ENCODE assay signal across 28 mouse cellular contexts in genomic region chr11:63188803-63189202, GRCm38 (mm10).
A peak's percentile ranks its signal among the peaks of the same experiment; 100 is the strongest.
DNase-seq lines count a peak whose midpoint lies in the region; ATAC-seq and TF ChIP-seq lines count a peak whose summit lies in the region.
"Had no signal": no experiment of that assay in that cellular context is flagged by ENCODE, and none has a peak within 500 bp of the region (broad histone marks: within the 10 kb centered on the region; RNA-seq: fewer than 3 reads in every experiment).

No protein-coding gene starts in this region.

- H3K4me2 ChIP-seq in limb, embryonic 11.5 days (ENCODE audit: low read depth, severe bottlenecking), result no peak overlapping the region
- no peak overlapping the region for H3K4me2 ChIP-seq in lung, embryonic 16.5 days (ENCODE audit: low read depth, low read length)
- no peak overlapping the region for H3K4me2 ChIP-seq in stomach, embryonic 16.5 days (ENCODE audit: low read depth, low read length)
- H3K4me2 ChIP-seq: forebrain, embryonic 13.5 days; heart, embryonic 12.5 days; heart, embryonic 15.5 days; hindbrain, embryonic 13.5 days had no signal

- ATAC-seq in limb, embryonic 11.5 days (ENCODE audit: insufficient number of reproducible peaks, low FRiP score, low TSS enrichment, low read depth), result no peak
- ATAC-seq in lung, embryonic 16.5 days (ENCODE audit: low read depth), result peak; percentile 66
- no peak for ATAC-seq in megakaryocyte, adult 5-6 weeks (ENCODE audit: poor library complexity, severe bottlenecking)
- no peak for ATAC-seq in stomach, embryonic 16.5 days (ENCODE audit: insufficient read depth, low FRiP score)
- ATAC-seq: forebrain, embryonic 13.5 days; forebrain, embryonic 16.5 days; Patski had no signal

- no peak overlapping the region for H3K27ac ChIP-seq in limb, embryonic 11.5 days (replicated peaks; ENCODE audit: low read depth, low read length)
- no peak overlapping the region for H3K27ac ChIP-seq in limb, embryonic 10.5 days
- H3K27ac ChIP-seq in lung, embryonic 16.5 days (ENCODE audit: low read length), result no peak overlapping the region
- peak overlapping the region; percentile 27; the same call in 1 of the 2 replicates for H3K27ac ChIP-seq in stomach, embryonic 16.5 days (ENCODE audit: low read length)
- H3K27ac ChIP-seq: forebrain, embryonic 10.5 days; forebrain, embryonic 13.5 days; gastrocnemius, adult 2 months; heart, embryonic 15.5 days; hindbrain, embryonic 10.5 days; hindbrain, embryonic 13.5 days had no signal

- WGBS in limb, embryonic 11.5 days, result 82% methylated on average over 7 of the region's 7 CpGs
- WGBS in limb, embryonic 10.5 days, result 86% methylated on average over 7 of the region's 7 CpGs
- 38% methylated on average over 7 of the region's 7 CpGs for WGBS in lung, embryonic 16.5 days
- 56% methylated on average over 7 of the region's 7 CpGs for WGBS in lung, adult 2 months
- 53% methylated on average over 7 of the region's 7 CpGs for WGBS in stomach, embryonic 16.5 days

- no peak overlapping the region for H3K4me3 ChIP-seq in limb, embryonic 11.5 days (ENCODE audit: low read depth, low read length)
- no peak overlapping the region for H3K4me3 ChIP-seq in limb, embryonic 10.5 days
- H3K4me3 ChIP-seq in lung, embryonic 16.5 days (ENCODE audit: low read length), result no peak overlapping the region
- H3K4me3 ChIP-seq in lung, adult 2 months (replicated peaks; ENCODE audit: extremely low read depth, low read depth, low read length), result no peak overlapping the region
- peak overlapping the region; percentile 38 for H3K4me3 ChIP-seq in megakaryocyte, embryonic 14.5 days (replicated peaks)
- no peak overlapping the region for H3K4me3 ChIP-seq in stomach, embryonic 16.5 days (replicated peaks; ENCODE audit: low read length)
- H3K4me3 ChIP-seq: forebrain, embryonic 10.5 days; forebrain, embryonic 13.5 days; gastrocnemius, adult 2 months; heart, embryonic 12.5 days; heart, embryonic 15.5 days; hindbrain, embryonic 10.5 days; hindbrain, embryonic 13.5 days had no signal

- TF ChIP-seq CTCF in lung, adult 2 months (IDR thresholded peaks at IDR 0.05; ENCODE audit: insufficient read depth, low read length), result no peak

- H3K9me3 ChIP-seq in limb, embryonic 11.5 days (ENCODE audit: control insufficient read depth, low read length), result no peaks in the 10 kb centered on the region
- no peaks in the 10 kb centered on the region for H3K9me3 ChIP-seq in limb, embryonic 10.5 days (replicated peaks)
- H3K9me3 ChIP-seq in lung, embryonic 16.5 days (ENCODE audit: control insufficient read depth, low read length), result no peaks in the 10 kb centered on the region
- 0 out of 2 replicates have a peak, but pooled peaks cover 2% of the 10 kb centered on the region for H3K9me3 ChIP-seq in megakaryocyte, embryonic 14.5 days
- no peaks in the 10 kb centered on the region for H3K9me3 ChIP-seq in stomach, embryonic 16.5 days (replicated peaks; ENCODE audit: control insufficient read depth, low read length)
- H3K9me3 ChIP-seq: forebrain, embryonic 10.5 days; forebrain, embryonic 13.5 days; heart, embryonic 12.5 days; heart, embryonic 15.5 days; hindbrain, embryonic 10.5 days; hindbrain, embryonic 13.5 days had no signal

- H3K27me3 ChIP-seq in limb, embryonic 11.5 days (ENCODE audit: control insufficient read depth, insufficient read depth, low read length), result no peaks in the 10 kb centered on the region
- no peaks in the 10 kb centered on the region for H3K27me3 ChIP-seq in limb, embryonic 10.5 days (ENCODE audit: low read depth, poor library complexity, severe bottlenecking)
- no peaks in the 10 kb centered on the region for H3K27me3 ChIP-seq in lung, embryonic 16.5 days (ENCODE audit: control insufficient read depth, insufficient read depth, low read depth, low read length)
- H3K27me3 ChIP-seq in megakaryocyte, embryonic 14.5 days (replicated peaks), result no peaks in the 10 kb centered on the region
- H3K27me3 ChIP-seq in stomach, embryonic 16.5 days (ENCODE audit: control insufficient read depth, insufficient read depth, low read length), result no peaks in the 10 kb centered on the region
- H3K27me3 ChIP-seq: CH12.LX; forebrain, embryonic 13.5 days; heart, embryonic 12.5 days; heart, embryonic 15.5 days; hindbrain, embryonic 13.5 days had no signal

- DNase-seq in limb, embryonic 11.5 days (ENCODE audit: low spot score), result peak; percentile 11
- no peak for DNase-seq in limb, embryonic 10.5 days (ENCODE audit: low spot score)
- DNase-seq in lung, adult 2 months, result no peak
- DNase-seq: adrenal gland, postnatal 10 days; adrenal gland, postnatal 36 days; B cell, adult 2 months; cerebellum, adult 18-20 months; cerebellum, adult 9-10 months; cerebellum, postnatal 14 days; gastrocnemius, adult 2 months; gastrocnemius, postnatal 14 days; heart, adult 11 months; heart, postnatal 10 days; heart, postnatal 36 days had no signal

- no peaks in the 10 kb centered on the region for H3K36me3 ChIP-seq in limb, embryonic 11.5 days (ENCODE audit: control insufficient read depth, insufficient read depth, low read length)
- no peaks in the 10 kb centered on the region for H3K36me3 ChIP-seq in limb, embryonic 10.5 days
- no peaks in the 10 kb centered on the region for H3K36me3 ChIP-seq in lung, embryonic 16.5 days (ENCODE audit: control insufficient read depth, insufficient read depth, low read length)
- no peaks in the 10 kb centered on the region for H3K36me3 ChIP-seq in megakaryocyte, embryonic 14.5 days (replicated peaks; ENCODE audit: low read length)
- H3K36me3 ChIP-seq in stomach, embryonic 16.5 days (ENCODE audit: control insufficient read depth, insufficient read depth, low read length), result no peaks in the 10 kb centered on the region
- H3K36me3 ChIP-seq: forebrain, embryonic 10.5 days; G1E; heart, embryonic 12.5 days; heart, embryonic 15.5 days; hindbrain, embryonic 10.5 days; hindbrain, embryonic 13.5 days had no signal

- no peak overlapping the region for H3K9ac ChIP-seq in limb, embryonic 11.5 days (ENCODE audit: low read length)
- H3K9ac ChIP-seq in lung, embryonic 16.5 days (ENCODE audit: low read length), result no peak overlapping the region
- no peak overlapping the region for H3K9ac ChIP-seq in stomach, embryonic 16.5 days (ENCODE audit: low read length)
- H3K9ac ChIP-seq: forebrain, embryonic 13.5 days; heart, embryonic 12.5 days; heart, embryonic 15.5 days; hindbrain, embryonic 13.5 days had no signal

- H3K4me1 ChIP-seq in limb, embryonic 11.5 days (ENCODE audit: control insufficient read depth, insufficient read depth, low read length), result no peaks in the 10 kb centered on the region
- H3K4me1 ChIP-seq in limb, embryonic 10.5 days, result no peaks in the 10 kb centered on the region
- H3K4me1 ChIP-seq in lung, embryonic 16.5 days (replicated peaks; ENCODE audit: control insufficient read depth, insufficient read depth, low read length), result no peaks in the 10 kb centered on the region
- H3K4me1 ChIP-seq in lung, adult 2 months (ENCODE audit: control insufficient read depth, insufficient read depth, low read length), result no peaks in the 10 kb centered on the region
- no peaks in the 10 kb centered on the region for H3K4me1 ChIP-seq in megakaryocyte, embryonic 14.5 days
- peaks cover 3% of the 10 kb centered on the region; the same call in 1 of the 2 replicates for H3K4me1 ChIP-seq in stomach, embryonic 16.5 days (ENCODE audit: control insufficient read depth, insufficient read depth, low read length)
- H3K4me1 ChIP-seq: forebrain, embryonic 10.5 days; forebrain, embryonic 13.5 days; hindbrain, embryonic 10.5 days; hindbrain, embryonic 13.5 days had no signal

- no peak for TF ChIP-seq POLR2A in lung, adult 2 months (IDR thresholded peaks at IDR 0.05; ENCODE audit: borderline replicate concordance, extremely low read depth, low read depth, low read length)
